Mouse (Mus musculus) monocyte, adult 2 months (primary cell): Measurements from ENCODE around the gene Ltbp1.

Experiments
- DNase-seq, 2 experiments: peaks; one replicate each; pipeline ENCODE4 v3.0.0; 2022; ENCODE audit warnings: low spot score in 2 of 2, low read depth in 1 of 2

Gene Ltbp1

GRCm38 (mm10) chr17:75228321-75228720, 223.0 kb downstream of the Ltbp1 start:
- DNase-seq: no peak

- DNase-seq: no peak
Measured at GRCm38 (mm10) chr17:75233206-75233605, 227.8 kb downstream of the Ltbp1 start.

- no peak for DNase-seq
Measured at GRCm38 (mm10) chr17:75233923-75234322, 228.6 kb downstream of the Ltbp1 start.

GRCm38 (mm10) chr17:75235781-75236180, 230.4 kb downstream of the Ltbp1 start:
- DNase-seq: no peak

GRCm38 (mm10) chr17:75236543-75236942, 231.2 kb downstream of the Ltbp1 start:
- no peak for DNase-seq

- DNase-seq: no peak
Measured at GRCm38 (mm10) chr17:75237456-75237855, 232.1 kb downstream of the Ltbp1 start.

- no peak for DNase-seq
Measured at GRCm38 (mm10) chr17:75238655-75239054, 233.3 kb downstream of the Ltbp1 start.

- DNase-seq: no peak
Measured at GRCm38 (mm10) chr17:75239545-75239944, 234.2 kb downstream of the Ltbp1 start.

- no peak for DNase-seq
Measured at GRCm38 (mm10) chr17:75242086-75242485, 236.7 kb downstream of the Ltbp1 start.

- no peak for DNase-seq
Measured at GRCm38 (mm10) chr17:75243221-75243620, 237.9 kb downstream of the Ltbp1 start.

- DNase-seq: no peak
Measured at GRCm38 (mm10) chr17:75244148-75244547, 238.8 kb downstream of the Ltbp1 start.

- no peak for DNase-seq
Measured at GRCm38 (mm10) chr17:75245085-75245484, 239.7 kb downstream of the Ltbp1 start.

GRCm38 (mm10) chr17:75248632-75249031, 243.3 kb downstream of the Ltbp1 start:
- no peak for DNase-seq

GRCm38 (mm10) chr17:75250571-75250970, 245.2 kb downstream of the Ltbp1 start:
- DNase-seq: no peak

GRCm38 (mm10) chr17:75251094-75251493, 245.7 kb downstream of the Ltbp1 start:
- DNase-seq: no peak

- no peak for DNase-seq
Measured at GRCm38 (mm10) chr17:75252540-75252939, 247.2 kb downstream of the Ltbp1 start.

- DNase-seq: no peak
Measured at GRCm38 (mm10) chr17:75254909-75255308, 249.5 kb downstream of the Ltbp1 start.

GRCm38 (mm10) chr17:75255967-75256366, 250.6 kb downstream of the Ltbp1 start:
- DNase-seq: no peak

GRCm38 (mm10) chr17:75258427-75258826, 253.1 kb downstream of the Ltbp1 start:
- DNase-seq: no peak

GRCm38 (mm10) chr17:75263336-75263990, 258.1 kb downstream of the Ltbp1 start:
- no peak for DNase-seq

GRCm38 (mm10) chr17:75268506-75268905, 263.1 kb downstream of the Ltbp1 start:
- DNase-seq: no peak

GRCm38 (mm10) chr17:75272446-75272845, 267.1 kb downstream of the Ltbp1 start:
- DNase-seq: no peak

- DNase-seq: no peak
Measured at GRCm38 (mm10) chr17:75273272-75273671, 267.9 kb downstream of the Ltbp1 start.
